Mouse (Mus musculus): ENCODE measurements around the gene Fasl.

DNA sequence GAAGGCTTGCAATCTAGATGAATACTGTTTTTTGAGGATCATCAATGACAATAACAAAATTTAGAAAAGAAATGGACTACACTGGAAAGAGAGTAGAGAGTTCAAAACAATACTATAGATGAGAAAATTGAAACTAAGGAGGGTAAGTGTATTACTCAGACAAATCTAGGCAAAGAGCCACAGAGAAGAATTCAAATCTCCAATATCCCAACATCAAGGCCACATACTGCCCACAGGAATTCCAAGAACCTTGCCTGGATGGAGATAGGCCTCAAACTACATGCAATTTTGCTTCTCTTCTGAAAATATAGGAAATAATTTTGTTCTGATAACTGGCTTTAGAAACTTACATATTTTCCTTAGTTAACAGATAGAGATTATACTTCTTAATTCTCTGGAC, 12.0 kb upstream of the Fasl start:
- TF ChIP-seq CTCF (IDR thresholded peaks at IDR 0.05; ENCODE audit: control insufficient read depth, insufficient read depth, low read length), result no peak
- no peak for TF ChIP-seq POLR2A (IDR thresholded peaks at IDR 0.05; ENCODE audit: borderline replicate concordance, control insufficient read depth, low read depth, low read length)
